Mouse (Mus musculus) cerebellum, adult 2 months (tissue): ENCODE data around the gene Gsc. TPM values are rescaled to one million over a fixed set of nuclear protein-coding genes. Genes with fewer than 3 reads are reported as not detected.

ENCODE experiments used
- DNase-seq, 2 experiments: peaks; one replicate each; pipeline ENCODE4 v3.0.0; 2021
- H3K27ac ChIP-seq: fragments of 200-500 bp; 2 replicates; pipeline ENCODE4 v1.5.1; 2012; ENCODE audit warnings: low read length, control low read depth, inconsistent platforms; ENCODE audit not compliant: insufficient read depth
- H3K27me3 ChIP-seq: fragments of 200-500 bp; 2 replicates; pipeline ENCODE4 v1.6.1; 2012; ENCODE audit warnings: inconsistent platforms, mild to moderate bottlenecking, low read length, moderate library complexity; ENCODE audit not compliant: control insufficient read depth, insufficient read depth
- H3K4me1 ChIP-seq: fragments of 200-500 bp; 2 replicates; pipeline ENCODE4 v1.6.1; 2011; ENCODE audit warnings: low read length; ENCODE audit not compliant: control insufficient read depth, insufficient read depth
- H3K4me3 ChIP-seq: fragments of 200-500 bp; replicated peaks from 2 replicates; pipeline ENCODE3; 2011; ENCODE audit warnings: mild to moderate bottlenecking, low read depth, low read length, control low read depth; ENCODE audit not compliant: insufficient read depth
- CTCF ChIP-seq: fragments of 200-500 bp; IDR thresholded peaks from 2 replicates; pipeline ENCODE4 v1.5.1; 2011; ENCODE audit warnings: low read depth, mild to moderate bottlenecking, control low read depth, low read length, moderate library complexity, borderline replicate concordance; ENCODE audit not compliant: insufficient read depth
- POLR2A ChIP-seq: fragments of 200-500 bp; IDR thresholded peaks from 2 replicates; pipeline ENCODE4 v1.6.1; 2011; ENCODE audit warnings: low read length, control low read depth, borderline replicate concordance; ENCODE audit not compliant: insufficient read depth
- WGBS: fragments of 180-500 bp; shearing (Covaris S2); methylation state at CpG from one replicate; pipeline ENCODE4 v1.1.7; 2018; 5-methylcytosine and 5-hydroxymethylcytosine counted together
- polyA plus RNA-seq: library from polyadenylated mRNA; depleted of rRNA; stranded (reverse); fragments of >200 nt; gene quantifications from 2 replicates; pipeline ENCODE4 v1.2.3, GENCODE M21; 2012; rRNA removed

The Gsc gene
- polyA plus RNA-seq, 1 experiment, result not detected

DNA sequence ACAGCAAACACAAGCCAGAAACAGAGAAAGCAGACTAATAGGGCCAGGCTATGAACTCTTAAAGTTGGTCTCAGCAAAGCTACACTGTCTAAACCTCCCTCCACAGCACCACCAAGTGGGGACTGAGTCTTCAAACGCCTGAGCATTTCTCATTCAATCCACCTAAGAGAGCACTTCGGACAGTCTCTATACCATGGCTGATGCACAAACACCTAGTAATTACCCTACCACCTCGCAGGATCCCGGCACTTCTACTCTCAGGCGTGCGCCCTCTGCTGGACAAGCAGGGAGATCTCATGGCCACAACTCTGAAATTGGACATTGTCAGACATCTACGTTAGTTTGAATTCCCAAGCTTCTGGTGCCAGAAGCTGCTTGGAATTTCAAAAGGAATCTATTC, 46.2 kb downstream of the Gsc start:
- Histone ChIP-seq H3K4me3 (no peak overlapping the region), H3K4me1 (no peaks in the 10 kb centered on the region), H3K27ac (no peak overlapping the region), H3K27me3 (no peaks in the 10 kb centered on the region)
- DNase-seq, result no peak
- 4% methylated on average over 7 of the region's 7 CpGs for WGBS
- TF ChIP-seq POLR2A (no peak), CTCF (peak; percentile 65)

DNA sequence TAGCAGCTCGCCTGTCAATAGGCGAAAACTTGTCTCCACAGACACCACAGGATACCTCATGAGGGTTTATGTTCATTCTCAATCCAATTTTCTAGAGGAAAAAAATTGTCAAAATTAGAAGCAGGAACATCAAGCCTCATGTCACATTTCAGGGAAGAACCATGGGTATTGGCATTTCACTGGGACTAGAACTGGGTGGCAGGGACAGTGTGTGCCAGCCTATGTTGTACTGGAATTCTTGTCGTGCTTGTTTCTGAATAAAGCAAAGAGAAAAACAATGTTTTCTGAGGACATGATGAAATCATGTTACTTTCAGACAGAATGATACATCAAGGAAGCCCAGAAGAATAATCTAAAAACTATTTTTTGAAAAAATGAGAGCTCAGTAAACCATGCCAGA, 47.5 kb downstream of the Gsc start:
- TF ChIP-seq POLR2A (no peak), CTCF (no peak)
- DNase-seq, result no peak
- no peaks in the 10 kb centered on the region for H3K4me1 ChIP-seq
- 83% methylated on average over 3 of the region's 3 CpGs for WGBS
- H3K4me3 ChIP-seq, result no peak overlapping the region
- H3K27ac ChIP-seq, result no peak overlapping the region
- H3K27me3 ChIP-seq, result no peaks in the 10 kb centered on the region

DNA sequence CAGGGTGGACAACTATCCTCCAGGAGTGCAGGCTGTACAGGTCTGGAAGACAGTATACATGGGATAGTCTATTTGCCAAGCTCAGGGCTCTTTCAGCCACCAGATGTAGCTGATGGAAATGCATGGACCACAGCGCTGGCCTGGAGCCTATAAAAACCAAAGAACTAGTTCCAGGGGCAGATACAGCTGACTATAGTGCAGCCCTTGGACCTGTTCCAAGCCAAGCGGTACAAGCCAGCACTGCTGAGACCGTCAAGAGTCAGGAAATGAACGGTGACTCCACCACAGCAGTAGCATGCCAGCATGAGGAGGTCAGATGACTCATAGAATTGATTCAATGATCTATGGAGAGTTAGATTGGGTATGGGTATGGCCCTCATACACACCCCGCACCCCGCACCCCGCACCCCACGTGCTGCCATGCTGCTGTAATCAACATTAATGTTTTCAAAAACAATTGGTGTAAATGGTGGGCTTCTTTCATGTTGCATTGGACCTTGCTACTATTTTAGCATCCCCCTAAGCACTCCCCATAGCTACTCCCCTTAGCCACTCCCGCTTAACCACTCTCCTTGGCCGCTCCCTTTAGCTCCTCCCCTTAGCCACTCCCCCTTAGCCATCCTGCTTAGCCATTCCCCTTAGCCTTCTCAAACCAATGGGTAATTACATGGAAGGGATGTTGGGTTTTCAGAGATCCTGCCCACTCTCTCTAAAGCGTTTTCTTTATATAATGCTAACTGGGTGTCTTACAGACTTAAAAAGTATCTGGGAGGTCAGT, 50.3 kb downstream of the Gsc start:
- TF ChIP-seq POLR2A, result no peak
- no peak for TF ChIP-seq CTCF
- WGBS, result 60% methylated on average over 11 of the region's 11 CpGs
- Histone ChIP-seq H3K4me1 (no peaks in the 10 kb centered on the region), H3K27me3 (no peaks in the 10 kb centered on the region), H3K4me3 (no peak overlapping the region), H3K27ac (no peak overlapping the region)
- DNase-seq, result no peak

Other genes starting within 250 kb of the Gsc start
- 2.2 and 2.9 TPM in 2 replicates for gene Serpina3g, start 237.1 kb downstream of the Gsc start, polyA plus RNA-seq
- 0.05 TPM in 1 of 2 replicates, not detected in the other for gene Serpina3i, start 210.2 kb downstream of the Gsc start, polyA plus RNA-seq
- gene Serpina3j, start 158.8 kb downstream of the Gsc start, polyA plus RNA-seq, result not detected in 2 replicates
- gene Serpina3k, start 134.8 kb downstream of the Gsc start, polyA plus RNA-seq, result not detected in 2 replicates
- 0.06 TPM in 1 of 2 replicates, not detected in the other for gene Serpina3m, start 134.8 kb downstream of the Gsc start, polyA plus RNA-seq
- gene Serpina3n, start 66.6 kb downstream of the Gsc start, polyA plus RNA-seq, result 14.3 and 21.1 TPM in 2 replicates